Mouse (Mus musculus): ENCODE measurements around the gene Muc2. TPM values are rescaled to one million over a fixed set of nuclear protein-coding genes. Genes with fewer than 3 reads are reported as not detected.
A peak's percentile ranks its signal among the peaks of the same experiment; 100 is the strongest.
"Not testable (repeated sequence)": the region's sequence is repeated elsewhere in the genome, so short reads cannot be mapped to it uniquely, and the experiment has no call there.

Gene Muc2
- total RNA-seq (2014; fragmentation: Nextera tagmentation) (not detected in 2 replicates), total RNA-seq (2017) (not detected in 2 replicates)

GRCm38 (mm10) chr7:141690040-141690439, at the start of gene Muc2:
TSS of gene Muc2 (plus strand) at chr7:141690340.
- no peak for ATAC-seq (replicated peaks; ENCODE audit: low FRiP score, low TSS enrichment, poor library complexity, severe bottlenecking)

- ATAC-seq (replicated peaks; ENCODE audit: low FRiP score, low TSS enrichment, poor library complexity, severe bottlenecking): no peak
Observed at GRCm38 (mm10) chr7:141642375-141642774, 47.8 kb upstream of the Muc2 start.

- ATAC-seq (replicated peaks; ENCODE audit: low FRiP score, low TSS enrichment, poor library complexity, severe bottlenecking): peak; percentile 60
Observed at GRCm38 (mm10) chr7:141643160-141643559, 47.0 kb upstream of the Muc2 start.

GRCm38 (mm10) chr7:141647083-141647482, 43.1 kb upstream of the Muc2 start:
- no peak for ATAC-seq (replicated peaks; ENCODE audit: low FRiP score, low TSS enrichment, poor library complexity, severe bottlenecking)

GRCm38 (mm10) chr7:141647815-141648214, 42.3 kb upstream of the Muc2 start:
- ATAC-seq (replicated peaks; ENCODE audit: low FRiP score, low TSS enrichment, poor library complexity, severe bottlenecking): no peak

- no peak for ATAC-seq (replicated peaks; ENCODE audit: low FRiP score, low TSS enrichment, poor library complexity, severe bottlenecking)
Observed at GRCm38 (mm10) chr7:141652191-141652590, 37.9 kb upstream of the Muc2 start.

- no peak for ATAC-seq (replicated peaks; ENCODE audit: low FRiP score, low TSS enrichment, poor library complexity, severe bottlenecking)
Observed at GRCm38 (mm10) chr7:141660346-141660745, 29.8 kb upstream of the Muc2 start.

- peak; percentile 62 for ATAC-seq (replicated peaks; ENCODE audit: low FRiP score, low TSS enrichment, poor library complexity, severe bottlenecking)
Observed at GRCm38 (mm10) chr7:141661481-141661880, 28.7 kb upstream of the Muc2 start.

GRCm38 (mm10) chr7:141662223-141662622, 27.9 kb upstream of the Muc2 start:
- ATAC-seq (replicated peaks; ENCODE audit: low FRiP score, low TSS enrichment, poor library complexity, severe bottlenecking): no peak

- ATAC-seq (replicated peaks; ENCODE audit: low FRiP score, low TSS enrichment, poor library complexity, severe bottlenecking): peak; percentile 83
Observed at GRCm38 (mm10) chr7:141666190-141666589, 23.9 kb upstream of the Muc2 start.

GRCm38 (mm10) chr7:141669097-141669496, 21.0 kb upstream of the Muc2 start:
- ATAC-seq (replicated peaks; ENCODE audit: low FRiP score, low TSS enrichment, poor library complexity, severe bottlenecking): not testable (repeated sequence)

- peak; percentile 51 for ATAC-seq (replicated peaks; ENCODE audit: low FRiP score, low TSS enrichment, poor library complexity, severe bottlenecking)
Observed at GRCm38 (mm10) chr7:141670999-141671398, 19.1 kb upstream of the Muc2 start.

- peak; percentile 86 for ATAC-seq (replicated peaks; ENCODE audit: low FRiP score, low TSS enrichment, poor library complexity, severe bottlenecking)
Observed at GRCm38 (mm10) chr7:141671626-141672291, 18.4 kb upstream of the Muc2 start.

GRCm38 (mm10) chr7:141678922-141679321, 11.2 kb upstream of the Muc2 start:
- no peak for ATAC-seq (replicated peaks; ENCODE audit: low FRiP score, low TSS enrichment, poor library complexity, severe bottlenecking)

- no peak for ATAC-seq (replicated peaks; ENCODE audit: low FRiP score, low TSS enrichment, poor library complexity, severe bottlenecking)
Observed at GRCm38 (mm10) chr7:141687330-141687729, 2.8 kb upstream of the Muc2 start.

GRCm38 (mm10) chr7:141693591-141694273, 3.6 kb downstream of the Muc2 start:
- ATAC-seq (replicated peaks; ENCODE audit: low FRiP score, low TSS enrichment, poor library complexity, severe bottlenecking): 0 out of 2 replicates have a peak, but pooled peaks have one; percentile 22

- no peak for ATAC-seq (replicated peaks; ENCODE audit: low FRiP score, low TSS enrichment, poor library complexity, severe bottlenecking)
Observed at GRCm38 (mm10) chr7:141694274-141694639, 4.1 kb downstream of the Muc2 start.

- ATAC-seq (replicated peaks; ENCODE audit: low FRiP score, low TSS enrichment, poor library complexity, severe bottlenecking): no peak
Observed at GRCm38 (mm10) chr7:141696538-141696937, 6.4 kb downstream of the Muc2 start.

GRCm38 (mm10) chr7:141699556-141700220, 9.5 kb downstream of the Muc2 start:
- no peak for ATAC-seq (replicated peaks; ENCODE audit: low FRiP score, low TSS enrichment, poor library complexity, severe bottlenecking)

GRCm38 (mm10) chr7:141747451-141748100, 57.4 kb downstream of the Muc2 start:
- ATAC-seq (replicated peaks; ENCODE audit: low FRiP score, low TSS enrichment, poor library complexity, severe bottlenecking): no peak
